ENCODE assay signal across 31 mouse cellular contexts in the genomic region with DNA sequence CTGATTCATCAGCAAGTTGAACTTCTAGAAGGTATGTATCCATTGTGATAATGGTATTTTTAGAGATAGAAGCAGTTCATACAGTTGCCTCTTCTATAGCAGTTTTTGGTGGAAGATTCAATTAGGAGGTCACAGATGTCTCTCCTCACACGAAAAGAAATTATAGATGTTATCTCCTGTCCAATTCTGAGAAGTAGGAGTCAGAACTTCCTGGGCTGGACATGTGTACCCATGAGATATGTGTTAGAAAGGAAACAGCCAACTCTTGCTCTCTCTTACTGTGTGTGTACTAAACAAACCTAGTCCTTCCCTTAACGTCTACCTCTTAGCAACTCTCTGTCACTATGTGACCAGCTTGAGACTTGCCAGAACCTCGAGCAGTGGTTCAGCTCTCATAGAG. TPM values are rescaled to one million over a fixed set of nuclear protein-coding genes. Genes with fewer than 3 reads are reported as not detected.
DNase-seq lines count a peak whose midpoint lies in the region; ATAC-seq lines count a peak whose summit lies in the region.
"Had no signal": no experiment of that assay in that cellular context is flagged by ENCODE, and none has a peak within 500 bp of the region (broad histone marks: within the 10 kb centered on the region; RNA-seq: fewer than 3 reads in every experiment).

No protein-coding gene starts in this region.

- no peak overlapping the region for H3K9ac ChIP-seq in liver, embryonic 11.5 days (ENCODE audit: low read depth, low read length)
- no peak overlapping the region for H3K9ac ChIP-seq in liver, embryonic 15.5 days
- no peak overlapping the region for H3K9ac ChIP-seq in midbrain, embryonic 11.5 days (ENCODE audit: low read length)
- H3K9ac ChIP-seq: limb, embryonic 12.5 days; midbrain, embryonic 12.5 days had no signal

- 39% methylated on average over 3 of the region's 3 CpGs for WGBS in liver, embryonic 11.5 days
- WGBS in liver, embryonic 15.5 days (ENCODE audit: insufficient replicate concordance) = 9% methylated on average over 3 of the region's 3 CpGs
- WGBS in midbrain, embryonic 11.5 days = 76% methylated on average over 3 of the region's 3 CpGs

- no peak for DNase-seq in liver, embryonic 11.5 days (ENCODE audit: low spot score)
- no peak for DNase-seq in liver
- DNase-seq in midbrain, embryonic 11.5 days (ENCODE audit: low spot score, missing footprints) = no peak
- DNase-seq in left cerebral cortex, adult 8-10 months (ENCODE audit: low spot score in 2 of 2) = no peak
- no peak for DNase-seq in heart, adult 9 months (ENCODE audit: low spot score in 2 of 2)
- DNase-seq: adrenal gland, postnatal 10 days; cerebellum, adult 9-11 months; kidney, adult 9 months; kidney, postnatal 25 days; layer of hippocampus, postnatal 36 days; lung, adult 2 months; lung, postnatal 36 days; thymus, postnatal 14 days had no signal

- 0 out of 2 replicates have a peak, but pooled peaks cover 2% of the 10 kb centered on the region for H3K4me1 ChIP-seq in liver, embryonic 11.5 days (replicated peaks; ENCODE audit: control insufficient read depth, insufficient read depth, low read length)
- no peaks in the 10 kb centered on the region for H3K4me1 ChIP-seq in liver, embryonic 15.5 days (replicated peaks)
- no peaks in the 10 kb centered on the region for H3K4me1 ChIP-seq in midbrain, embryonic 11.5 days (ENCODE audit: control insufficient read depth, insufficient read depth, low read length)
- H3K4me1 ChIP-seq: embryonic facial prominence, embryonic 10.5 days; heart, embryonic 10.5 days; limb, embryonic 12.5 days; midbrain, embryonic 12.5 days had no signal

- H3K4me3 ChIP-seq in liver, embryonic 11.5 days (ENCODE audit: low read depth, low read length) = no peak overlapping the region
- H3K4me3 ChIP-seq in liver, embryonic 15.5 days (replicated peaks) = no peak overlapping the region
- no peak overlapping the region for H3K4me3 ChIP-seq in midbrain, embryonic 11.5 days (ENCODE audit: low read depth, low read length)
- H3K4me3 ChIP-seq: embryonic facial prominence, embryonic 10.5 days; heart, embryonic 10.5 days; limb, embryonic 12.5 days; midbrain, embryonic 12.5 days had no signal

- no peaks in the 10 kb centered on the region for H3K9me3 ChIP-seq in liver, embryonic 11.5 days (ENCODE audit: control insufficient read depth, low read length)
- no peaks in the 10 kb centered on the region for H3K9me3 ChIP-seq in liver, embryonic 15.5 days (replicated peaks)
- no peaks in the 10 kb centered on the region for H3K9me3 ChIP-seq in midbrain, embryonic 11.5 days (ENCODE audit: control insufficient read depth, low read length)
- H3K9me3 ChIP-seq: embryonic facial prominence, embryonic 10.5 days; heart, embryonic 10.5 days; limb, embryonic 12.5 days; midbrain, embryonic 12.5 days had no signal

- peak; percentile 83 for ATAC-seq in liver, embryonic 11.5 days (replicated peaks; ENCODE audit: low FRiP score)
- peak; percentile 98 for ATAC-seq in common myeloid progenitor, adult 5-6 weeks (replicated peaks; ENCODE audit: low read depth, poor library complexity, severe bottlenecking)
- ATAC-seq in liver, embryonic 15.5 days (ENCODE audit: insufficient read depth) = peak; percentile 52; the same call in 1 of the 2 replicates
- ATAC-seq in megakaryocyte-erythroid progenitor cell, adult 5-6 weeks (replicated peaks; ENCODE audit: low FRiP score, low TSS enrichment, poor library complexity, severe bottlenecking) = peak; percentile 91
- ATAC-seq in midbrain, embryonic 11.5 days (ENCODE audit: low FRiP score) = no peak
- ATAC-seq: hindbrain, postnatal 0 days; intestine, embryonic 16.5 days had no signal

- no peaks in the 10 kb centered on the region for H3K27me3 ChIP-seq in liver, embryonic 11.5 days (replicated peaks; ENCODE audit: control insufficient read depth, insufficient read depth, low read length)
- H3K27me3 ChIP-seq in liver, embryonic 15.5 days = no peaks in the 10 kb centered on the region
- no peaks in the 10 kb centered on the region for H3K27me3 ChIP-seq in midbrain, embryonic 11.5 days (ENCODE audit: control insufficient read depth, insufficient read depth, low read length)
- H3K27me3 ChIP-seq: limb, embryonic 12.5 days; midbrain, embryonic 12.5 days had no signal

- no peaks in the 10 kb centered on the region for H3K36me3 ChIP-seq in liver, embryonic 11.5 days (ENCODE audit: control insufficient read depth, insufficient read depth, low read length)
- no peaks in the 10 kb centered on the region for H3K36me3 ChIP-seq in liver, embryonic 15.5 days (replicated peaks)
- no peaks in the 10 kb centered on the region for H3K36me3 ChIP-seq in midbrain, embryonic 11.5 days (ENCODE audit: control insufficient read depth, insufficient read depth, low read length)
- H3K36me3 ChIP-seq: embryonic facial prominence, embryonic 10.5 days; heart, embryonic 10.5 days; limb, embryonic 12.5 days; midbrain, embryonic 12.5 days had no signal

- H3K27ac ChIP-seq in liver, embryonic 11.5 days (ENCODE audit: low read depth, low read length) = no peak overlapping the region
- no peak overlapping the region for H3K27ac ChIP-seq in liver, embryonic 15.5 days (replicated peaks)
- H3K27ac ChIP-seq in midbrain, embryonic 11.5 days (ENCODE audit: low read depth, low read length) = no peak overlapping the region
- H3K27ac ChIP-seq: embryonic facial prominence, embryonic 10.5 days; heart, embryonic 10.5 days; hindbrain, postnatal 0 days; limb, embryonic 12.5 days; midbrain, embryonic 12.5 days had no signal

- H3K4me2 ChIP-seq in liver, embryonic 11.5 days = no peak overlapping the region
- no peak overlapping the region for H3K4me2 ChIP-seq in liver, embryonic 15.5 days
- H3K4me2 ChIP-seq in midbrain, embryonic 11.5 days = no peak overlapping the region
- H3K4me2 ChIP-seq: limb, embryonic 12.5 days; midbrain, embryonic 12.5 days had no signal

RNA-seq across cellular contexts. Expression of a gene that starts 14.3 kb away (rescaled TPM):
- 0.55 and 0.60 TPM in 2 replicates for polyA plus RNA-seq in liver, embryonic 11.5 days (2014; fragmentation: Nextera tagmentation; extraction: Ambion mirVana)
- total RNA-seq in common myeloid progenitor, adult 5-6 weeks (2017) = 0.78 TPM in 1 of 2 replicates, not detected in the other
- 0.48 and 0.64 TPM in 2 replicates for polyA plus RNA-seq in liver, embryonic 15.5 days (2015; fragmentation: Nextera tagmentation; extraction: Ambion mirVana)
- total RNA-seq in megakaryocyte-erythroid progenitor cell, adult 5-6 weeks (2014; fragmentation: Nextera tagmentation) = 0.48 TPM in 1 of 2 replicates, not detected in the other
- 3.4 and 3.9 TPM in 2 replicates for total RNA-seq in megakaryocyte-erythroid progenitor cell, adult 5-6 weeks (2017)
- polyA plus RNA-seq in midbrain, embryonic 11.5 days (2014; fragmentation: Nextera tagmentation; extraction: Ambion mirVana) = 0.33 and 1.2 TPM in 2 replicates
- total RNA-seq in left cerebral cortex, adult 8-10 months (2022) = 1 to 10 TPM; 1.8 to 5.7 (median 4.4) TPM

RNA-seq across cellular contexts. Expression of a gene that starts 19.5 kb away (rescaled TPM):
- not detected in 2 replicates for polyA plus RNA-seq in liver, embryonic 11.5 days (2014; fragmentation: Nextera tagmentation; extraction: Ambion mirVana)
- not detected in 2 replicates for total RNA-seq in common myeloid progenitor, adult 5-6 weeks (2017)
- not detected in 2 replicates for polyA plus RNA-seq in liver, embryonic 15.5 days (2015; fragmentation: Nextera tagmentation; extraction: Ambion mirVana)
- 2.7 TPM in 1 of 2 replicates, not detected in the other for total RNA-seq in megakaryocyte-erythroid progenitor cell, adult 5-6 weeks (2014; fragmentation: Nextera tagmentation)
- total RNA-seq in megakaryocyte-erythroid progenitor cell, adult 5-6 weeks (2017) = not detected in 2 replicates
- not detected in 2 replicates for polyA plus RNA-seq in midbrain, embryonic 11.5 days (2014; fragmentation: Nextera tagmentation; extraction: Ambion mirVana)
- total RNA-seq in left cerebral cortex, adult 8-10 months (2022) = not detected
- total RNA-seq: adrenal gland, postnatal 10 days; gastrocnemius, adult 18-20 months; gastrocnemius, postnatal 4 days; hindbrain, postnatal 0 days; layer of hippocampus, adult 8-10 months; layer of hippocampus, postnatal 36 days; left cerebral cortex, postnatal 14 days; neutrophil, adult 5-6 weeks had no signal
- polyA plus RNA-seq: cortical plate, adult 2 months; embryonic facial prominence, embryonic 10.5 days; heart, embryonic 10.5 days; heart, postnatal 0 days; hindbrain, embryonic 11.5 days; hindbrain, postnatal 0 days; intestine, embryonic 16.5 days; limb, embryonic 12.5 days; lung, adult 2 months; midbrain, embryonic 12.5 days; small intestine, adult 2 months had no signal

RNA-seq across cellular contexts. Expression of a gene that starts 40.1 kb away (rescaled TPM):
- 35.4 and 36.9 TPM in 2 replicates for polyA plus RNA-seq in liver, embryonic 11.5 days (2014; fragmentation: Nextera tagmentation; extraction: Ambion mirVana)
- total RNA-seq in common myeloid progenitor, adult 5-6 weeks (2017) = 35.0 and 68.7 TPM in 2 replicates
- 25.5 and 26.3 TPM in 2 replicates for polyA plus RNA-seq in liver, embryonic 15.5 days (2015; fragmentation: Nextera tagmentation; extraction: Ambion mirVana)
- total RNA-seq in megakaryocyte-erythroid progenitor cell, adult 5-6 weeks (2014; fragmentation: Nextera tagmentation) = 79.8 and 102 TPM in 2 replicates
- 103 and 137 TPM in 2 replicates for total RNA-seq in megakaryocyte-erythroid progenitor cell, adult 5-6 weeks (2017)
- 26.3 and 27.7 TPM in 2 replicates for polyA plus RNA-seq in midbrain, embryonic 11.5 days (2014; fragmentation: Nextera tagmentation; extraction: Ambion mirVana)
- total RNA-seq in left cerebral cortex, adult 8-10 months (2022) = 1 to 10 TPM; 1.7 to 2.4 (median 2.4) TPM

Comparison
In these comparisons a context has a peak if more than half of its experiments do, and no peak if none do; other contexts are left out.
1. RNA of a gene that starts 40.1 kb away (total RNA-seq): 79.8 to 137 TPM in megakaryocyte-erythroid progenitor cell, adult 5-6 weeks and 35.0 to 68.7 TPM in common myeloid progenitor, adult 5-6 weeks; 1.7 to 2.4 TPM in left cerebral cortex, adult 8-10 months; every median in the first group is over 10 times any median in the second.